Mouse (Mus musculus) megakaryocyte, embryonic 14.5 days (primary cell): ENCODE results near the gene Fam3b. TPM values are rescaled to one million over a fixed set of nuclear protein-coding genes. Genes with fewer than 3 reads are reported as not detected.

Experiments
- H3K27me3 ChIP-seq: replicated peaks from 2 replicates; pipeline ENCODE3; 2012; ENCODE audit warnings: inconsistent platforms
- H3K36me3 ChIP-seq: replicated peaks from 2 replicates; pipeline ENCODE3; 2012; ENCODE audit warnings: low read length, inconsistent platforms, mixed read lengths
- H3K4me1 ChIP-seq: 2 replicates; pipeline ENCODE4 v1.6.1; 2012; ENCODE audit warnings: inconsistent platforms
- H3K4me3 ChIP-seq: replicated peaks from 2 replicates; pipeline ENCODE3; 2012; ENCODE audit warnings: moderate library complexity, mild to moderate bottlenecking, inconsistent platforms
- H3K9me3 ChIP-seq: 2 replicates; pipeline ENCODE4 v1.6.1; 2012; ENCODE audit warnings: inconsistent platforms
- FLI1 ChIP-seq: IDR thresholded peaks from 2 replicates; pipeline ENCODE4 v1.6.1; 2012; ENCODE audit warnings: low read length, inconsistent platforms, mixed read lengths
- GATA1 ChIP-seq: IDR thresholded peaks from 3 replicates; pipeline ENCODE4 v1.6.1; 2012; ENCODE audit warnings: mixed read lengths, low read length, inconsistent platforms, borderline replicate concordance
- polyA plus RNA-seq: library from polyadenylated mRNA; stranded (reverse); fragments of >175 nt; gene quantifications from 2 replicates; pipeline ENCODE4 v1.2.3, GENCODE M21; 2012; ENCODE audit warnings: low replicate concordance; ENCODE audit not compliant: insufficient read depth

The Fam3b gene
- polyA plus RNA-seq, 1 experiment = 0.75 TPM

DNA sequence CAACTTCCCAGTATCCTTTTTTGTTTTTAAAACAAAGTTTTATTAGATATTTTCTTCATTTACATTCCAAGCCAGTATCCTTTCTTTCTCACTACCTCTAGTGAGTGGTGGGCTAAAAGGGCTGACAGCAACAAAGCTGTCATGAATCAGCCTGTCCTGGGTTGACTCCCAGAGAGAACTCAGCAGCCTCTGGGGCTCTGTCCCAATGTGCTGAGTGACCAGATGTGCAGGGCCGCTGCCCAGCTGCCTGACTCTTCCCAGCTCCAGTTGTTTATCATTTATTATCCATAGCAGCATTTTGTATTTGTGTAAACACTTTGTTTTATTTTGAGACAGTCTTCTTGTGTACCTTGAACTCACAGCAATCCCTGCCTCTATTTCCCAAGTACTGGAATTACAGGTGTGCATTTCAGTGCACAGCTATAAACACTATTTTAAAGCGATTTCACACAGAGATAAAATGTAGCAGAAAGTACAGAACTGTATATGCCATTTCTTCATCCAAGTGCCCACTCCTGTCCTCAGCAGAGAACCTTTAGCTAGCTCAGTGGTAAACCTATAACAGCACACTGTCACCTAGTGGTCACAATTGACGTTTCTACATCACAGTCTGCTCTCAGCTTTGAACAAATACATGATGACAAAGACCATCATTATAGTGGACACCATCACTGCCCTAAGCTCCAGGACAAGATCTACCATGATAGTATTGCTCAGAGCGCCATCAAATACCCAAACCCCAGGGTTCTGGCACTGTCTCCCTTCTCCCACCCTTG lies 48.2 kb downstream of the Fam3b start:
- H3K4me1 ChIP-seq = peaks cover 95% of the 10 kb centered on the region
- no peaks in the 10 kb centered on the region for H3K36me3 ChIP-seq
- H3K9me3 ChIP-seq = no peaks in the 10 kb centered on the region
- peaks cover 2% of the 10 kb centered on the region for H3K27me3 ChIP-seq
- no peak overlapping the region for H3K4me3 ChIP-seq
- TF ChIP-seq FLI1 = no peak
- no peak for TF ChIP-seq GATA1

DNA sequence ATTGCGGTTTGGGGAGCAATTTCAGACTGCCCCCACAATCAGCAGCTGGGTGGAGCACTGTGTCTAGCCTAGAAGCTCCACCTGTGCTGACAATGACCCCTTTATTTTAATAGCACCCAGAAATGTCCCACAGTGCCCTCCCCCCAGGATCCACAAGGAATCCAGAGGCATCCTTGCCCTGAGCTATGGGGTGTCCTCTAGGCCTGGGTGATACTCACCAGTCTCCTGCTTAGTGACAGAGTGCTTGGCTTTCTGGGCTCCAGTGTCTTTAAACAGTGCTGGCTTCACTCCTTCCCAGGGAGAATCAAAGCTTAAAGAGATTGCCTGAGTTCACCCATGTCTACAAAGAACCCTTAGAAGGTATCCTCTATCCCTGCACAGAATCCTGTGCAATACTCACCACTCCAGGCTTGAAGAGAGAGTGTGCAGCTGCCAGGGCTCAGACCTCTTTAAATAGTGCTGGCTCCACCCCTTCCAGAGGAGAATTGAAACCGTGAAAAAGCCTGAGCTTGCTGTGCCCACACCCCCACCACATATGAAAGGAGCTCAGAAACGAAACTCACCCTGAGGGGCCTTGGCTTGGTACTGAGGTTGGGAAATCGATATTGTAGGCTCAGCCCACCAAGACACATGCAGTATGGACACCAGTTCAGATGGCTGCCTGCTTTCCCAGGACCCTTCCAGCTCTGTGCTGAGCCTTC lies 52.0 kb downstream of the Fam3b start, which contains the start of gene Mx1:
Gene Mx1, minus strand, starts transcription at position 427 of the 701 bp plus-strand sequence.
- Histone ChIP-seq H3K36me3 (no peaks in the 10 kb centered on the region), H3K27me3 (peaks cover 2% of the 10 kb centered on the region), H3K4me1 (peaks cover 74% of the 10 kb centered on the region), H3K9me3 (0 out of 2 replicates have a peak, but pooled peaks cover 8% of the 10 kb centered on the region), H3K4me3 (peak within 1 kb of the TSS; percentile 73)
- TF ChIP-seq GATA1 = no peak
- TF ChIP-seq FLI1 = no peak

DNA sequence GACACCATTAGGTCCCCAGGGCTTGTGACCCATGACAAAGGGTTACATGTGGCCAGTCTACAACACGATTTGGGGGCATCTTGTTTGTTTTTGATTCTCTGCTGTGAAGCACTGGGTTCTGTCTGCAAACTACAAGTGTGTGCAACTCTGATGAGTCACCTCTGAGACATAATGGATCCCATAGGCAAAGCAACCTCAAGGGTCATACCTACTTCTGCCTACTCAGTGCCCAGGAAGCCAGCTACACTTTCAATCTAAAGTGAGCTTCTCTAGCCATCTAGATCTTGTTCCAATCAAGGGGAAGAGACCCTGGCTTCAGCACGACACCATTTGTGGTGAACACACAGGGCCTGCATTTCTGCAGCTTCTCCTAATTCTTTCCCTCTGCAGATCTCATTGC lies 53.3 kb downstream of the Fam3b start:
- H3K4me3 ChIP-seq = peak overlapping the region; percentile 70
- peaks cover 4% of the 10 kb centered on the region for H3K36me3 ChIP-seq
- TF ChIP-seq FLI1 (no peak), GATA1 (no peak)
- peaks cover 2% of the 10 kb centered on the region for H3K27me3 ChIP-seq
- peaks cover 65% of the 10 kb centered on the region for H3K4me1 ChIP-seq
- H3K9me3 ChIP-seq = peaks cover 14% of the 10 kb centered on the region

DNA sequence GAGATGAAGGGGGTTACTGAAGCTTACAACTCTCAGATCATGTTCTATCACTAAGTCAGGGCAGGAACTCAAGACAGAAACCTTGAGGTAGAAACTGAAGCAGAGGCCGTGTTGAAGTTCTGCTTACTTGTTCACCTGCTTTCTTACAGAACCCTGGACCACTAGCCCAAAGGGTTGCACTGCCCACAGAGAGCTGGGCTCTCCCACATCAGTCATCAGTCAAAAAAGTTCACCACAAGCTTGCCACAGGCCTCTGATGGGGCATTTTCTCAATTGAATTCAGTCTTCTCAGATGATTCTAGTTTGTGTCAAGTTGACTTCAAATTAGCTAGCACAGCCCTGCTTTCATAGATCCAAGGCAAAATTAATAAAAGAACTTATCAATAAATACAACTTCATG lies 54.8 kb downstream of the Fam3b start:
- H3K27me3 ChIP-seq = peaks cover 2% of the 10 kb centered on the region
- TF ChIP-seq FLI1 (no peak), GATA1 (no peak)
- peaks cover 14% of the 10 kb centered on the region for H3K9me3 ChIP-seq
- peaks cover 6% of the 10 kb centered on the region for H3K36me3 ChIP-seq
- peaks cover 65% of the 10 kb centered on the region for H3K4me1 ChIP-seq
- H3K4me3 ChIP-seq = no peak overlapping the region

DNA sequence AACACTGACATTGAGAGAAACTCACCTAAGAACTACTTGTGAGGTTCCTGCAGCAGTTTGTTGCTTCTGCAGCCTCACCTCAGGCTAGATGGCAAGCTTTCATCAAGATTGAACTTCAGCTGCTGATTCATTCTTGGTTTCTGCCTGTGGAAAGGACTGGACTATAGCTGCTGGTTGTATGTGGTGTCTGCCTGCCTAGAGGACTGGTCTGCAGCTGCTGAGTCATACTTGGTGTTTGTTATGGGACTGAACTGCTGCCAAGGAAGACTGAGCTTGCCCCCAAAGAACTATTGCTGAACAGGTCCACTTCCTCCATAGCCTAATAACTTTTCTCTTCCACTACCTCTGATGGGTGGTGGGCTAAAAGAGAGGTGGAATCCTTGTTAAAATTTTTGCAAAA lies 67.2 kb downstream of the Fam3b start:
- Histone ChIP-seq H3K36me3 (peaks cover 9% of the 10 kb centered on the region), H3K4me3 (no peak overlapping the region), H3K4me1 (peaks cover 91% of the 10 kb centered on the region), H3K9me3 (no peaks in the 10 kb centered on the region), H3K27me3 (no peaks in the 10 kb centered on the region)
- TF ChIP-seq FLI1 (no peak), GATA1 (no peak)

DNA sequence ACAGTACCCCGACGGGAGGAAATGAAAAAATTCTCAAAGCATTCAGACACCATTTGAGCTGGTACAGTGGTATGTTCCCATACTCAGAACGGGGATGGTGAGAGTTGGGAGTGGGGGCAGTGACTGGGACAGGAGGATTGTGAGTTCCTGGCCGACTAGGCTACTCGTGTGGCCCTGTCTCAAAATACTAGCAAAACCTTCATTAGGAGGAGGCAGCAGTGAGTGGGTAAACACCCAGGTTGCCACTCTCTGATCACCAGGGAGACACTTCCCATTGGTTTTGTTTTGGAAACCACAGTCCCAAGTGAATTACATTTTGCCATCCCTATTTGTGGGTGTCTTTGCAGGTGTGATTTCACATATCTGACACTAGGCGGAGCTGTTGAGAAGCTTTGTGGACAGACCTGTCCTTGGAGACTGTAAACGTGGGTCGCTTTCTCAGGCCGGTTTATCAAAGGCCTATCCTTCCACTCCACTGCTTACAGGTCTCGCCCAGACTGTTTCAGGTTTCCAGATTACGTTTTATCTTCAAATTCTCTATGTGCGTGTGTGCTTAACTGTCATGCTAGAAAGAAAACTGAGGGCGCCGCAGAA lies 70.8 kb downstream of the Fam3b start:
- H3K9me3 ChIP-seq = no peaks in the 10 kb centered on the region
- no peak for TF ChIP-seq FLI1
- TF ChIP-seq GATA1 = no peak

DNA sequence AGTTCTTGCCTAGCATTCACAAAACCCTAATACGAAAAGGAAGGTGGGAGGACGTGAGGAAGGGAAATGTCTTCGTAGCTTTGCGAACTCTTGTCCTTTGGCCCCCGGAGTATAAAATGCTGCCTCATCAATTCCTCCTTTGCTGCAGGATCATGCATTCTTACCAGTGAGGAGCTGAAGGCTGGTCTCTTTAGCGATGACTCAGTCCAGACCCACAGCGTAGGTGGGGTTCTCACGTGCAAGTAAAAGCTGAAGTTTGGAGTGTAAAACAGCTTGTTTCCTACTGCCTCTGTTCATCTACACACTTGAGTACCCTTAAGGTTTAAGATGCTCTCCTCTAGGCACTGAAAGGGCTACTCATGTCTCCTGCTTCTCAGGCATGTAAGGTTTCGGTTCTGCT lies 72.6 kb downstream of the Fam3b start:
- TF ChIP-seq GATA1 = no peak
- TF ChIP-seq FLI1 = no peak
- Histone ChIP-seq H3K9me3 (no peaks in the 10 kb centered on the region), H3K27me3 (peaks cover 19% of the 10 kb centered on the region), H3K4me1 (peaks cover 55% of the 10 kb centered on the region), H3K4me3 (no peak overlapping the region), H3K36me3 (no peaks in the 10 kb centered on the region)

More for the DNA sequence above, 70.8 kb downstream of the Fam3b start:
- Histone ChIP-seq H3K27me3 (peaks cover 9% of the 10 kb centered on the region), H3K4me3 (no peak overlapping the region), H3K4me1 (peaks cover 69% of the 10 kb centered on the region), H3K36me3 (peaks cover 5% of the 10 kb centered on the region)

DNA sequence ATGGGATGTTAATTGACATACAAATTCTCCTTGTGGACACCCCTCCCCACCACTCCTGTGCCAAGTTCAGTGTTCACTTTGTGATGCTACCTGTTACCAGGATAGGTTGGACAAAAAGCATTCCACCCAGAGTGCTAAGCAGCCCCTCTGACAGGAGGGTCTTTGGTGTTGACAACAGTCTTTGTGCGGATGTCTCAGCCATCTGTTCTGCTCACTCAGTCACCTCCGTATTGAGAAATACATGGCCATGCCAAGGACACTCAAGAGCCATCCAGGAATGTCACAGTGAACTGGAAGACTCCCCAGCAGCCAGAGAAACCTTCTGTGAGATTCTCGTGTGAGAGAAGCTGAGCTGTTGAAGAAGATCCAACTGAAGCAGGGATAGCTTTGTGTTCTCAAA lies 76.4 kb downstream of the Fam3b start:
- TF ChIP-seq GATA1 (no peak), FLI1 (no peak)
- H3K4me1 ChIP-seq = peaks cover 20% of the 10 kb centered on the region
- no peak overlapping the region for H3K4me3 ChIP-seq
- H3K27me3 ChIP-seq = peaks cover 25% of the 10 kb centered on the region
- no peaks in the 10 kb centered on the region for H3K36me3 ChIP-seq
- no peaks in the 10 kb centered on the region for H3K9me3 ChIP-seq

DNA sequence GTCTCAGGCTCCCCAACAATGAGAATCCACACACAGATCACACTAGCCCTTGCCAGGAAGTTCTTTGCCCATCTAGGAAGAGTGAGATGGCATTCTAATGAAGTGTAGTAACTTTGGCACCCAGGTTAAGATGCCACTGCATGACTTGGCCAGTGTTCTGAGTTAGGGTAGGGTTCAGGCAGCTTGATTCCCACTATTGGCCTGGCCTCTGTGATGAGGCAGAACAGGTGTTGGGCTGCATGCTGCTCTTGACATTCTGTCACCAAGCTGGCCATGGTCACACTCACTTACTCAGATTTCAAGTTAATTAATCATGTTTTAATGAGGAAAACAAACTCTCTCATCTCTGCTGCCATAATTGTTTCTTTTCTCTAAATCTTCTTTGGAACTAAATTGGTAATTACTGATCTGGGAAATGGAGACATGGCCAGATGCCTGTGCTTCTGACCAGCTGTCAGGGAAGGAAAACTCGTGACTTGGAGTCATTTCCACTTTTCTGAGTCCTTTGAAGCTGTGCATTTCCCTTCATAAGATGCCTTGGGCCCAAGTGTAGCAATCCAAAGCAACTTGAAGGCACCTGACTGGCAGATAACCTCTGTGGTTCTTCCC lies 77.1 kb downstream of the Fam3b start:
- H3K4me3 ChIP-seq = no peak overlapping the region
- no peaks in the 10 kb centered on the region for H3K9me3 ChIP-seq
- no peak for TF ChIP-seq FLI1
- no peak for TF ChIP-seq GATA1
- H3K36me3 ChIP-seq = no peaks in the 10 kb centered on the region
- H3K4me1 ChIP-seq = peaks cover 16% of the 10 kb centered on the region
- peaks cover 25% of the 10 kb centered on the region for H3K27me3 ChIP-seq

DNA sequence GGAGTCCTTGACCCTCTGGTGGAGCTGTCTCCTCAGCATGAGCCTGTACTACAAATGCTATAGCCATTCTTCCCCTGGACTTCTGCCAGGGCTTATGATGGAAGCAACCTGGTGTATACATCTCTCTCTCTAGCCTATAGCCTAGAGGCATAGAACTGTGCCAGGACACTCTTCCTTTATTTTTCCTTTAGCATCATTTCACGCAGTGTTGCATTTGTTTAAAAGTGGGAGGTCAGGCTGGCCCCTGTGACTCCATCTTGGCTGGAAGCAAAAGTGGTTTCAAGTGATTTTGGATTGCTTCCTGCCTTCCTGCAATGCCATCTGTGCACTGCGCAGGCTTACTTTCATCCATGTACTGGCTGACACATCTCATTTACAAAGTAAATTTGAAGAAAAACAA lies 80.4 kb downstream of the Fam3b start:
- no peak for TF ChIP-seq FLI1
- TF ChIP-seq GATA1 = no peak

More for the DNA sequence above, 80.4 kb downstream of the Fam3b start:
- Histone ChIP-seq H3K4me1 (peaks cover 22% of the 10 kb centered on the region), H3K9me3 (no peaks in the 10 kb centered on the region), H3K27me3 (peaks cover 16% of the 10 kb centered on the region), H3K4me3 (no peak overlapping the region), H3K36me3 (no peaks in the 10 kb centered on the region)
